Mouse (Mus musculus): Measurements from ENCODE around the gene Gtf2i.

Gene Gtf2i

DNA sequence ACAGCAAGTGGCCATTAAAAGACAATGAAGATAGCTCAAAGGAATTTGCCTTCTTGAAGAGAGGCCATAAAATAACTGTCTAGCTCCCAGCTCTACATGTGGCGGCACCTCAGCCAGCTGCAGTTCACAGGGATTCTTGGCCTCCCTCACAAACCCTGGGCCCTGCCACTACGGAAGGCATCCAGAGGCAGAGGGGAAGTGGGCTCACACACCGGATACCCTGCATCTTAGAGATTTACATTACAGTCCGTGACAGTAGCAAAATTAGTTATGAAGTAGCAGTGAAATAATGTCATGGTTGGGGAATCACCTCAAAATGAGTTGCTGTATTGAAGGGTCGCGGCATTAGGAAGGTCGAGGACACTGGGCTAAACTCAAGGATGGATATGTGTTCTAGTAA is 126.0 kb downstream of the Gtf2i start:
- no peak for DNase-seq
